Mouse (Mus musculus) erythroblast, embryonic 14.5 days (primary cell): ENCODE measurements around the gene Thap4.

ENCODE experiments used
- GATA1 ChIP-seq: IDR thresholded peaks from 2 replicates; pipeline ENCODE4 v1.6.1; 2012; ENCODE audit warnings: low read length, inconsistent platforms, mixed read lengths
- TAL1 ChIP-seq: IDR thresholded peaks from 3 replicates; pipeline ENCODE4 v1.6.1; 2012; ENCODE audit warnings: low read length, inconsistent platforms, mixed read lengths

DNA sequence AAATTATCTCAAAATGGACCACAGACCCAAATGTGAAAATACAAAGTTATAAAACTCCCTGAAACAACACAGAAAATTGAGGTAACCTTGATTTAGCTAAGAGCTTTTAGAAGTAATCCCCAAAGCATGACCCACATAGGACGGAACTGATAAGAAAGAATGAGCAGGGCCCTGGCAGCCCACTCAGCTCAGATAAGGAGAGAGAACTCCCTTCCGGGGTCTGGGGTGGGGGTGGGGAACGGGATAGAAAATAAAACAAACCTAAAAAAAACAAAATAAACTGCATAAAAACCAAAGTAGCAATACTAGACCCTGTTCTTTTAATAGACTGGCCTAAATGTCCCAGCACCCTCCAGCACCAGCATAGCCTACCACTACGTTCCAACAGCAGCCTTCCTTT lies 12.7 kb downstream of the Thap4 start:
- TF ChIP-seq GATA1 (no peak), TAL1 (no peak)
